Mouse (Mus musculus): Measurements from ENCODE around the gene Gramd4.

GRCm38 (mm10) chr15:86051152-86051551, 6.3 kb upstream of the Gramd4 start:
- no peak for TF ChIP-seq CTCF (IDR thresholded peaks at IDR 0.05; ENCODE audit: low read depth, low read length)
- no peak for TF ChIP-seq GATA1 (IDR thresholded peaks at IDR 0.05; ENCODE audit: borderline replicate concordance, low read length)
- TF ChIP-seq TAL1 (conservative IDR thresholded peaks at IDR 0.05; ENCODE audit: low read depth, low read length) = peak; percentile 27; the same call in 1 of the 2 replicates
- no peak for TF ChIP-seq GATA2 (IDR thresholded peaks at IDR 0.05; ENCODE audit: borderline replicate concordance, low read depth, low read length)

All from G1E (cell line).